Mouse (Mus musculus) cerebellum, adult 2 months (tissue): ENCODE measurements around the gene Spcs1.

Experiments used
- CTCF ChIP-seq: fragments of 200-500 bp; IDR thresholded peaks from 2 replicates; pipeline ENCODE4 v1.5.1; 2011; ENCODE audit warnings: low read depth, mild to moderate bottlenecking, control low read depth, low read length, moderate library complexity, borderline replicate concordance; ENCODE audit not compliant: insufficient read depth
- POLR2A ChIP-seq: fragments of 200-500 bp; IDR thresholded peaks from 2 replicates; pipeline ENCODE4 v1.6.1; 2011; ENCODE audit warnings: low read length, control low read depth, borderline replicate concordance; ENCODE audit not compliant: insufficient read depth

DNA sequence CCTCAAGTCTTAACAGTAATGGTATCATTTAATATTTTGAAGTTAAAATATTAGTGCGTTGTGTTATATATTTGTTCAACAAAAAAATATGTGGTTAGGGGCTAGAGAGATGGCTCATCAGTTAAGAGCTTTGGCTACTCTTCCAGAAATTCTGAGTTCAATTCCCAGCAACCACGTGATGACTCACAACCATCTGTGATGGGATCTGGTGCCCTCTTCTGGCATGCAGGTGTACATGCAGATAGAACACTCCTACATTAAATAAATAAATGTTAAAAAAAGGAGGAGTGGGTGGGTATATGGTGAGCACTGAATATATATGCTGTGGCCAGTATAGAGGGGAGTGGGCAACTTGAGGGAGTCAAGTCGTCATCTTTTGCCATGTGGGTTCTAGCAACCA lies 24.3 kb upstream of the Spcs1 start:
- TF ChIP-seq POLR2A (no peak), CTCF (no peak)
